Mouse (Mus musculus): ENCODE data around the gene Gm42688.
A peak's percentile ranks its signal among the peaks of the same experiment; 100 is the strongest.

Gm42688 gene

DNA sequence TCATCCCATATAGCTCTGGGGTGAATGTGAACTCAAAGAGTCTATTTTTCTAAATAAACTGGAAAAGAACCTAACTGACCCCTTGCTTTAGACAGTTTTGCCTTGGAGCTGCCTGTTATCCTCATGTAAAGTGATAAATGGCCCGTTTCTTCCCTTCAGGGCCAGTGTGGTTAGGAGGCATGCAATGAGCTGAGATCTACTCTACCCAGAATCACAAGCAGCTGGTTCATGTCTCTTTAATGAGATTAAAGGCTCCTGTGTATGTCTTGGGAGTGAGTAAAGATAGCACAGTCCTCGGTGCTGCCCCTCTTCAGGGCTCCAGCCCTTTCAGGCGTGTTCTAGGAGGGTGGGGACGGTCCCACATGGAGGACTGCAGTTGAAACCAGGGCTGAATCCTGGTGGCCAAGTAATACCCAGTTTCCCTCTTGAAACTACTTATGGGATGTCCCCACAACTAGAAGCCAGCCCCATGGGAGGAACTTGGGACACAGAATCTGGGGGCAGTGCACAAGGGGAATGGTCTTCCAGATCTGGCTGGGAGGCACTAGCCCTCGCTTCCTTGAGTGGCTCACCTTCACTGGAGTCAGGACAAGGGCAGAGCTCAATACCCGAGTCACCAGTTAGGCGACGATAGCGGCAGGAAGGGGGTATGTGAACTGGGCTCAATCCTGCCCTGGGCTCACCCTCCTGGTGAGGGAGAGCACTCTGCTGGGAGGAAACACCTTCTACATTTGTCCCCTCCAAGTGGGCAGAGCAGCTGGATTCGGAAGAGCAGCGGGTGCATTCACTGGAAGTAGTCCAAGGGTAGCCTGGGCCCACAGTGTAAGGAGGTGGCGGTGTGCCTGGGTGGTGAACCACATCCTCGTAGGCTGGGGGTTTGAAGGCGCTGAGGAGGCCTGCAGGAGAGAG, 17.7 kb downstream of the Gm42688 start:
- no peak for DNase-seq

GRCm38 (mm10) chr6:83119734-83120051, 18.3 kb downstream of the Gm42688 start:
- peak; percentile 55 for DNase-seq

GRCm38 (mm10) chr6:83120930-83121862, 19.8 kb downstream of the Gm42688 start, which contains the start of gene Wbp1:
Wbp1 (minus strand) TSS chr6:83121559.
- peak; percentile 99 for DNase-seq

- no peak for DNase-seq
Observed at GRCm38 (mm10) chr6:83121863-83122710, 20.7 kb downstream of the Gm42688 start.

GRCm38 (mm10) chr6:83122961-83123360, 21.5 kb downstream of the Gm42688 start:
- DNase-seq = no peak

DNA sequence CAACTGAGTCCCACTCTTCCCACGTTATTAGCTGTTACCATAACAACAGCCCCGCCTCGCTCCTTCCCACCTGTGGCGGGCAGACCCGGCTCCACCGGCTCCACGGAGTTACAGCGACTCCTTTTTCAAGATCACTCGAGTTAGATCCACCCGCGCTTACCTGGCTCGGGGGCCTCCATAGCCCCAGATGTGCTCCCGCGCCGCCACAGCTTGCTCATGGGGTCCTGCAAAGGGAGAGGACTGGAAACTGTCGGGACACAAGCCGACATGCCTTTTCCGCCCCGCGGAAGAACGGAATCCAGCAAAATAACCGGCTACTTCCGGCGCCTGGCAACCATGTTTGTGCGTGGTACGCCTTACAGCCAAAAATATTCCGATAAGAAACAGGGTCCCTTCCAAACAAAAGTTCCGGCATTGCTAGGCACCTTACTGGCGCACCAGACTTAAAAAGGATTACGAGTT, 23.5 kb downstream of the Gm42688 start:
- peak; percentile 95 for DNase-seq

GRCm38 (mm10) chr6:83125331-83125730, 23.9 kb downstream of the Gm42688 start, which contains the start of gene Ino80b:
Ino80b (minus strand) TSS chr6:83125431.
- DNase-seq = no peak

DNA sequence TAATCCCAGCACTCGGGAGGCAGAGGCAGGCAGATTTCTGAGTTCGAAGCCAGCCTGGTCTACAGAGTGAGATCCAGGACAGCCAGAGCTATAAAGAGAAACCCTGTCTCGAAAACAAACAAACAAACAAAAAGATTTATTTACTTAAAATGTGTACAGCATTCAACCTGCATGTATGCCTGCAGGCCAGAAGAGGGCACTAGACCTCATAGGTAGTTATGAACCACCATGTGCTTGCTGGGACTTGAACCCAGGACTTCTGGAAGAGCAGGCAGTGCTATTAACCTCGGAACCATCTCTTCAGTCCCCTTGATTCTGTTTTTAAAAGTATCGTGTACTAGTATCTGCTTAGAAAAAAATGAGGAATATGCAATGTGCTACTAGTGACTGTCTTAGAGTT, 26.0 kb downstream of the Gm42688 start:
- no peak for DNase-seq

- DNase-seq = peak; percentile 92
Observed at GRCm38 (mm10) chr6:83131469-83132034, 30.1 kb downstream of the Gm42688 start.

DNA sequence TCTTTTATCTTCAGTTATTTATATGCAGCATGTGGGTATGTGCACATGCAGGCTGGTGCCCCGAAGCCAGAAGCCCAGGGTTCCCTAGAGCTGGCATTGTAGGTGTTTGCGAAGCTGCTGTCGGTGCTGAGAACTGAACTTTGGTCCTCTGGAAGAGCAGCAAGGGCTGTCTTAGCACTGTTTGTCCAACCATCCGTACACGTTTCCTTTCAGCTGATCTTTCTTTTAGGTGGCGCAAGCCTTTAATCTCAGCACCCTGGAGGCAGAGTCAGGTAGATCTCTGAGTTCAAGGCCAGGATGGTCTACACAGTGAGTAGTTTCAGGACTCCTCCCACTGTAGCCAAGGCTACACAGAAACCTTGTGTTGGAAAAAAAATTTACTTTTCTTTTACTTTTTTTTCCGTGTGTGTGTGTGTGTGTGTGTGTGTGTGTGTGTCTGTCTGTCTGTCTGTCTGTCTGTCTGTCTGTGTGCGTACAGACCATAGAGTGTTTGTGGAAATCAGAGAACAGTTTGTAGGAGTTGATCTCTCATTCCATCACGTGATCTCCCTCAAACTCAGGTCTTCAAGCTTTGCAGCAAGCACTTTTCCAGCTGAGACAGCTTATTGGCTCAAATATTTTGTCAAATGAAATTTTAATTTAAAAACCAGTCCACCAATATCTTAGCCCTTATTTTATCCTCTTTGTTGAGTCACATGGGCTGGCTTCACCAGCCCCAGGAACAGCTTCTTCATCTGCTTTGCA, 30.9 kb downstream of the Gm42688 start:
- peak; percentile 54 for DNase-seq

- peak; percentile 80 for DNase-seq
Observed at GRCm38 (mm10) chr6:83134226-83134625, 32.8 kb downstream of the Gm42688 start.

GRCm38 (mm10) chr6:83134951-83135513, 33.6 kb downstream of the Gm42688 start, which contains the start of gene Rtkn:
Rtkn (plus strand) TSS chr6:83135463.
- peak; percentile 86 for DNase-seq

DNA sequence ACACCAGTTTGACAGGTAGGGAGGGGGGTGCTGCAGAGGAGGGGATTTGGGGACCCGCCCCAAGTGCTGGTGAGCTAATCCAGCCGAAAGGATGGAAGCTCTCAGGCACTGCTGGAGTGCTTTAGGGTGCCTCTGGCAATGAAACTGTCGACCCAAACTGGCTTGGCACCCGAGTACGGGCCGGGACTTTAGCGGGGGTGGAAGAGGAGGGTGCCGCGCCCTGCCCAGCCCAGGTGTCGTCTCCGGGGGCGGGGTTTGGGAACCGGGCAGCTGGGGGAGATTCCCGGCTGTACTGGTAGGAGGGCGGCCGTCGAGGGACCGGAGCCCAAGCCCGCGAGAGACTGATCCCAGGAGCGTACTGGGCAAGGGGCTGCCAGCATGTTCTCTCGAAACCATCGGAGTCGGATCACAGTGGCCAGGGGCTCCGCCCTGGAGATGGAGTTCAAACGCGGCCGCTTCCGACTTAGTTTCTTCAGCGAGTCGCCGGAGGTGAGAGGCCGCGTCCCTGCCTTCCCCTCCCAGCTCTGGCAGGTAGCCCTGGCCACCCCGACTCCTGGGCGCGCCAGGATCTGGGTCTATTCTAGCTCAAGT, 34.2 kb downstream of the Gm42688 start:
- peak; percentile 78 for DNase-seq

DNA sequence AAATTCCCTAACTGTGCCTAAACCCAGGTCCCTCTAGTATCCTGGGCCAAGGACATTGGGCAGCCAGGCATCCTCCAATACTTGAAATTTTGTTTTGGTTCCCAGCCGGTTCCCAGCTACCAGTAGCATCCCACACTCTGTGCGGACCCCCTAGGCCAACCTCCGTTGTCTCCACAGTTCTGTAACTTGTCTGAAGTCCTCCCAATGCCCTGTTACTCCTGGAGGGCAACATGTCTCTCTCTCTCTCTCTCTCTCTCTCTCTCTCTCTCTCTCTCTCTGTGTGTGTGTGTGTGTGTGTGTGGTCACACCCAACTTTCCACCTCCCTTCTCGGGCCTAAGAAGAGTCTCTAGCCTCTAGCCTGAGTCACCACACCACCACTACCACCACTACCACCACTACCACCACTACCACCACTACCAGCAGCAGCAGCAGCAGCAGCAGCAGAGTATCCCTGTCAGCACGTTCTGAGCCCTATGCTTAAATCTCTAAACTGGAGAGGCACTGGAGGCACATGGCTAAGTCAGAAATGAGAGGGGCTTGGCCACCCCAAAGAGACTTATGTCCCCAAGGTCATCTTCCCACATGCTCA, 35.0 kb downstream of the Gm42688 start:
- no peak for DNase-seq

- peak; percentile 76 for DNase-seq
Observed at GRCm38 (mm10) chr6:83136881-83137575, 35.6 kb downstream of the Gm42688 start.

DNA sequence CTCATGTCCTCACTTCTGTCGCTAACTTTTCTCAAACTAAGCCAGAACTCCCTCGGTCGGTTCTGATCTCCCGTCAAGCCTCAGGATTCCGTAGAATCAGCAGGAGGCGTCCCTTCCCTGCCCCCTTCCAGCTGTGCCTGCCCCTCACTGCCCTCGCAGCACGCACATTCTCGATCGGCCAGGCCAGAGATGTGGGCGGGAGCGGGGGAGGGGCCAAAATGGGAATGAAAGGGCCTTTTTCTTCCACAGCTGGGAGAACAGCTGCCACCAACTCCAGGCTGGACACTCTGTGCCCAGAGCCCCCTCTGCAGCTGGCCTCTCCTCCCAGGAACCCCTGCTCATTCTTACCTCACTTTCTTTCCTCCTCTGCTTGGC, 36.1 kb downstream of the Gm42688 start:
- DNase-seq = peak; percentile 93

DNA sequence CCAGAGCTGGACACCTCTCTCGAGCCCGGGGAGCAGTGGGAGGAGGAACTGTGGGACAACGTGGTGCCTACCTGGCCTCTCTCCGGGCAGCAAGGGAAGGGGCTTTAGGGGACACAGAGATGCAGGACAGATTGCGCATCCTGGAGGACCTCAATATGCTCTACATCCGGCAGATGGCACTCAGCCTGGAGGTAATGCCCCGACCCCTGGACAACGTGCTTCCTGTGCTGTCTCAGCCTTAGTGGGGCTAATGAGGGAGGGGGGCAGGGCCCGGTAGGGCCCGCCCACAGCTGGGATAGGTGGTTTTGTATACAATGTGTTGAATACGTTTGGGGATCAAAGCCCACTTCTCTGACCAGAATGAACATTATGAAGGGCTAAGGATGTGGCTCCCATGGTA, 36.6 kb downstream of the Gm42688 start:
- DNase-seq = peak; percentile 43

- no peak for DNase-seq
Observed at GRCm38 (mm10) chr6:83140044-83140443, 38.6 kb downstream of the Gm42688 start.

GRCm38 (mm10) chr6:83141636-83142035, 40.2 kb downstream of the Gm42688 start:
- DNase-seq = no peak

Measured in kidney, adult 9 months (tissue).